Mouse (Mus musculus) liver, embryonic 14.5 days (tissue): ENCODE results near the gene Dpagt1. TPM values are rescaled to one million over a fixed set of nuclear protein-coding genes. Genes with fewer than 3 reads are reported as not detected.

Experiments used
- ATAC-seq: fragments of 200-750 bp; cut with Nextera tagmentation; 2 replicates; pipeline ENCODE4 v1.8.0; 2017; ENCODE audit warnings: moderate number of reproducible peaks, mild to moderate bottlenecking, moderate library complexity; ENCODE audit not compliant: insufficient read depth
- DNase-seq, 3 experiments: peaks; one replicate each; pipeline ENCODE4 v3.0.0-alpha.2; 2012 to 2013; ENCODE audit warnings: low read depth in 3 of 3, low spot score in 3 of 3
- H3K27ac ChIP-seq: fragments of 300-500 bp; sonication (generic); 2 replicates; pipeline ENCODE4 v1.5.1; 2014; ENCODE audit warnings: moderate library complexity, mild to moderate bottlenecking, control low read depth, inconsistent platforms
- H3K27me3 ChIP-seq: fragments of 300-500 bp; sonication (generic); 2 replicates; pipeline ENCODE4 v1.6.1; 2014; ENCODE audit warnings: mild to moderate bottlenecking, low read length, moderate library complexity; ENCODE audit not compliant: control insufficient read depth, insufficient read depth
- H3K36me3 ChIP-seq: fragments of 300-500 bp; sonication (generic); replicated peaks from 2 replicates; pipeline ENCODE4 v1.6.1; 2014; ENCODE audit warnings: low read depth; ENCODE audit not compliant: control insufficient read depth, insufficient read depth
- H3K4me1 ChIP-seq, 2 experiments: fragments of 200-500 bp in 1 of 2; fragments of 300-500 bp in 1 of 2; sonication (generic) in 1 of 2; replicated peaks; 2 replicates each; pipeline ENCODE4 v1.6.1; 2012 to 2014; ENCODE audit warnings: antibody characterized with exemption in 1 of 2, inconsistent platforms in 1 of 2, low read length in 1 of 2; ENCODE audit not compliant: control insufficient read depth in 2 of 2, insufficient read depth in 2 of 2
- H3K4me2 ChIP-seq: fragments of 300-500 bp; sonication (generic); 2 replicates; pipeline ENCODE4 v1.6.1; 2014; ENCODE audit warnings: low read depth, mild to moderate bottlenecking, control low read depth, moderate library complexity
- H3K4me3 ChIP-seq, 2 experiments: fragments of 200-500 bp in 1 of 2; fragments of 300-500 bp in 1 of 2; sonication (generic) in 1 of 2; 2 replicates each; pipeline ENCODE4 v1.5.1; 2012 to 2014; ENCODE audit warnings: low read depth in 2 of 2, low read length in 2 of 2, mild to moderate bottlenecking in 2 of 2, control low read depth in 1 of 2, inconsistent platforms in 1 of 2, moderate library complexity in 1 of 2; ENCODE audit not compliant: insufficient read depth in 1 of 2
- H3K9ac ChIP-seq: fragments of 300-500 bp; sonication (generic); replicated peaks from 2 replicates; pipeline ENCODE4 v1.6.1; 2014; ENCODE audit warnings: mild to moderate bottlenecking, control low read depth, moderate library complexity
- H3K9me3 ChIP-seq: fragments of 300-500 bp; sonication (generic); 2 replicates; pipeline ENCODE4 v1.6.1; 2016; ENCODE audit warnings: low read length, mixed read lengths; ENCODE audit not compliant: control insufficient read depth
- CTCF ChIP-seq: IDR thresholded peaks from 2 replicates; pipeline ENCODE4 v1.5.1; 2016; ENCODE audit warnings: antibody characterized with exemption, low read depth, control low read depth
- EP300 ChIP-seq: IDR thresholded peaks from 2 replicates; pipeline ENCODE4 v1.6.1; 2016; ENCODE audit warnings: antibody characterized with exemption, low read depth
- WGBS: fragments of 180-500 bp; shearing (Covaris S2); extraction: QIAGEN DNeasy Blood & Tissue Kit; methylation state at CpG from one replicate; pipeline ENCODE4 v1.1.7; 2014; ENCODE audit not compliant: insufficient replicate concordance; 5-methylcytosine and 5-hydroxymethylcytosine counted together
- polyA plus RNA-seq, 2 experiments: library from polyadenylated mRNA; depleted of rRNA in 1 of 2; stranded (reverse) in 1 of 2; unstranded in 1 of 2; fragments of >200 nt; fragmentation: Nextera tagmentation in 1 of 2; extraction: Ambion mirVana in 1 of 2; gene quantifications; 2 replicates each; pipeline versions ENCODE4 v1.2.1 to v1.2.3; 2012 to 2014

Gene Dpagt1
- polyA plus RNA-seq, 2 experiments, result 16.4 to 20.2 TPM

DNA sequence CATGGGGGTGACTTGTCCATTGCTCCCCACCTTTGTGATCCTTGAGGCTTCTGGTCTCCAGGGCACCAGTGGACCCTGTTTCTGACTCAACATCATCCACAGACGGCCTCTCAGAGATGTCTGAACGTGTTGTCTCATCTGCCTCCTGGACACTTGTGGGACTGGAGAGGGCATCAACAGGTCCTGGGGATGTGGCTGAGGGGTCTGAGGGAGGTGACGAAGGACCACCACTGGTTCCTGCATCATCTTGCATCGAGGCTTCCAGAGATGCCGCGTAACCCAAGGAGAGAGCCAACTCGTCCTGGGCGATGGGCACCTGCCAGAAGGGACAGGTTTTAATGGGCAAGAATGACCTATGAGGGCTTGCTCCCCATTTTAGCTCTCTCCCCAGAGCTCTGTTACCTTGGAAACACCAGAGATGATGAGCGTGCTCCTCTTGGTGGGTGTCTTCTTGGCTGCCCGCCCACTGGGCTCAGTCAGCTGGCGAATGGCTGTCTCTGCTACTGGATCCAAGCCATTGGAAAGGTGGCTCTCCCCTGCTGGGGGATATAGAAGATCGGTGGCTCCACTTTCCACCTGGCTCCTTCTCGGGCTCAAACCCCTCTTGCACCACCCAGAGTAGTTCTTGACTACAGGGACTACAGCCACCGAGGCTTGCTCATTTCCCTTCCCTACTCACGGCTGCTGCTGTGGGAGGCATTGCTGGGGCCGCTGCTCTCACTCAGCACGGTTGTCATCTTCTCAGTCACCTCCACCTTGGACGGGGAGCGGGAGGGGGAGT, 12.2 kb upstream of the Dpagt1 start:
- Histone ChIP-seq H3K27ac (no peak overlapping the region), H3K36me3 (peaks cover 43% of the 10 kb centered on the region), H3K9ac (no peak overlapping the region), H3K4me3 (no peak overlapping the region), H3K27me3 (no peaks in the 10 kb centered on the region), H3K4me1 (peaks cover 8 to 10% of the 10 kb centered on the region in 2 experiments), H3K9me3 (no peaks in the 10 kb centered on the region), H3K4me2 (no peak overlapping the region)
- ATAC-seq, result no peak
- no peak for TF ChIP-seq CTCF
- no peak for TF ChIP-seq EP300
- 83% methylated on average over 19 of the region's 19 CpGs for WGBS
- DNase-seq, result no peak

DNA sequence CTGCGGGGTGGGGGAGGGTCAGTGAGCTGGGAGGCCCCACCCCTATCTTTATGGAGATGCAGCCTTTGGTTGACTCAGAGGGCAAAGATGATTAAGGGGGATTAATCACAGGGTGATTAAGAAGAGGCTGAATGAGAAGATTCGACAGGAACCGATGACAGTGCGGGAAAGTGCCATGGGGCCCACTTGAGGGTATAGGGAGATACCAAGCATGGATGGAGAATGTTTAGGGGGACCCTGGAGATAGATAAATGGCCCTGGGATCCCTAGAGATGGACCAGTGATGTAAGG, 11.6 kb upstream of the Dpagt1 start:
- no peaks in the 10 kb centered on the region for H3K27me3 ChIP-seq
- no peaks in the 10 kb centered on the region for H3K9me3 ChIP-seq
- TF ChIP-seq CTCF, result no peak
- no peak for TF ChIP-seq EP300
- H3K4me3 ChIP-seq, result no peak overlapping the region
- ATAC-seq, result no peak
- WGBS, result 82% methylated on average over 4 of the region's 4 CpGs
- peaks cover 12 to 15% of the 10 kb centered on the region in 2 experiments for H3K4me1 ChIP-seq
- peaks cover 43% of the 10 kb centered on the region for H3K36me3 ChIP-seq
- no peak overlapping the region for H3K27ac ChIP-seq
- DNase-seq, result no peak
- no peak overlapping the region for H3K4me2 ChIP-seq
- H3K9ac ChIP-seq, result no peak overlapping the region

DNA sequence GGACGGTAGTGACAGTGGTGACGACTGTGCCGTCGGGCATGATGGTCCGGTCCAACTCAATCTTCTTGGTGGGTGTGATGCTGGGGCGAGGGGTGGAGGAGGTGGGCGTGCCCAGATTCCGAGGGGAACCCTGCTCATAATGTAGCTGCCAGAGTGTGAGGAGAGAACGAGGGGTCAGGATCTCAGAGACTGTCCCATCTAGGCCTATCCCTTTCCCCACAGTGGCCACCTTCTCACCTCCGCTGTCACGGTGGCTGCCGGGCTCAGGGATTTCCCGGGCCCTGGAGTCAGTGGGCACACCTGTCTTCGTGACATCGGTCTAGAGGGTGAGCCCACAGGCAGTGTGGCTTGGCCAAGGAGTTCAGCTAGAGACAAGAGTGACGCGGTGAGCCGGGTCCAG, 10.9 kb upstream of the Dpagt1 start:
- Histone ChIP-seq H3K9me3 (no peaks in the 10 kb centered on the region), H3K27me3 (no peaks in the 10 kb centered on the region), H3K4me3 (no peak overlapping the region), H3K36me3 (peaks cover 43% of the 10 kb centered on the region), H3K9ac (no peak overlapping the region), H3K27ac (no peak overlapping the region), H3K4me2 (no peak overlapping the region), H3K4me1 (peaks cover 12 to 15% of the 10 kb centered on the region in 2 experiments)
- 94% methylated on average over 18 of the region's 18 CpGs for WGBS
- DNase-seq (no peak), ATAC-seq (no peak)
- TF ChIP-seq EP300, result no peak
- TF ChIP-seq CTCF, result no peak

DNA sequence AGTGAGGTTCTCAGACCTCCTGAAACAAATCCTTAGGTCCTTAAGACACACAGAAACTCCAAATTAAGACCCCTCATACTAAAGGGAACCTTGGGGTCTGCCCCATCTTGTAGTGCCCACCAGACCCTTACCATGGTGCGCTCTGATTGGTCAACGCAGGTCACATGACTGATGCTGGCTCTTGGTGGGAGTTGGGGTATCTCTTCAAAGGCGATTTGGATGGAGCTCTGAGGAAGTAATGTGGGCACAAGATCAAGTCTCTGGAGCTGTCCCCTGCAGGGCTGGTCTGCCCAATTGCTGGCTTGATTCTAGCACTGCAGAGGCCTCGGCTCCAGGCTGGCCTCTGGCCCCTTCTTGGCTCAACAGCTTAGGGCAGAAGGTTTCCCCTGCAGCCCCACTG, 8.4 kb upstream of the Dpagt1 start:
- no peak overlapping the region for H3K9ac ChIP-seq
- no peak for TF ChIP-seq CTCF
- no peak for TF ChIP-seq EP300
- H3K4me3 ChIP-seq, result no peak overlapping the region
- H3K4me1 ChIP-seq, result peaks cover 19 to 20% of the 10 kb centered on the region in 2 experiments
- ATAC-seq (no peak), DNase-seq (no peak)
- 81% methylated on average over 4 of the region's 4 CpGs for WGBS
- no peaks in the 10 kb centered on the region for H3K9me3 ChIP-seq
- H3K4me2 ChIP-seq, result peak overlapping the region; percentile 64
- no peak overlapping the region for H3K27ac ChIP-seq
- peaks cover 41% of the 10 kb centered on the region for H3K36me3 ChIP-seq
- H3K27me3 ChIP-seq, result no peaks in the 10 kb centered on the region

DNA sequence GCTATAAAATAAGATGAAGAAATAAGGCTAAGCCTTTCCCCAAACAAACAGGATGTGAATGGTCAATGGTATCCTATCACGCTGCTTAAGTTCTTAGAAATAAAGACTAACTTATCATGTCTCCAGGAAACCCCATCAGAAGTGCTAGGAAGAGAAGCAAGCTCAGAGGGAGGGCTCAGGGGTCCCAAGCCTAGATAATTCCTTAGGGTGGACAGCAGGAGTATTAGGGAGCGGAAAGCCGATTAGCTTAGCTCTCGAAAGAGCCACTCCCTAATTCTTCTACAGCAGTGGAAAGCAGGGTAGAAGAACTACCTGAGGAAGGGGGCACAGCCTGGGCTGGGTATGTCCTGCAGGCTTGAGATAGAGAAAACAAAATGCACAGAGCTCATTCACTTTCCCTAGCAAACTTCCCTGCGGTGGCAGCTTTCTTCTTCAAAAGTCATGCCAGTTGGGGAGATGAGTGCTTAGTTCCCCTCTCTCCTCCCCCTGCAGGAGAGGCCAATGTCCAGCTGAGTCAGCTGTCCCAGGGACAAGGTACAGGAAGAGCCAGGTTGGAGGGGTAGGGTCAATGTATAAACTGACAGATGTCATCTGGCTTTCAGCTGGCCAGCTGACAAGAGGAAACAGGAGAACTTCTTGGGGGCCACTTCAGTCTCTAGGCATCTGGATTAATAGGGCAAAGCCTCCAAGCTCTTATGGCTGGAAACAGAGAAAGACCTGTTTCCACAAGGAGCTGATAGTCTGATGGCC, 7.6 kb upstream of the Dpagt1 start:
- no peak for DNase-seq
- H3K27ac ChIP-seq, result peak overlapping the region; percentile 27
- H3K27me3 ChIP-seq, result no peaks in the 10 kb centered on the region
- 60% methylated on average over 5 of the region's 5 CpGs for WGBS
- no peak for TF ChIP-seq EP300
- TF ChIP-seq CTCF, result no peak
- H3K4me1 ChIP-seq, result peaks cover 19 to 20% of the 10 kb centered on the region in 2 experiments
- H3K4me3 ChIP-seq, result peak overlapping the region; percentile 88 to 90
- H3K9ac ChIP-seq, result peak overlapping the region; percentile 93
- H3K36me3 ChIP-seq, result peaks cover 36% of the 10 kb centered on the region
- ATAC-seq, result no peak
- H3K4me2 ChIP-seq, result peak overlapping the region; percentile 64
- no peaks in the 10 kb centered on the region for H3K9me3 ChIP-seq
